Mouse (Mus musculus): ENCODE measurements around the gene Prkg1.
"Not testable (repeated sequence)": the region's sequence is repeated elsewhere in the genome, so short reads cannot be mapped to it uniquely, and the experiment has no call there.

DNA sequence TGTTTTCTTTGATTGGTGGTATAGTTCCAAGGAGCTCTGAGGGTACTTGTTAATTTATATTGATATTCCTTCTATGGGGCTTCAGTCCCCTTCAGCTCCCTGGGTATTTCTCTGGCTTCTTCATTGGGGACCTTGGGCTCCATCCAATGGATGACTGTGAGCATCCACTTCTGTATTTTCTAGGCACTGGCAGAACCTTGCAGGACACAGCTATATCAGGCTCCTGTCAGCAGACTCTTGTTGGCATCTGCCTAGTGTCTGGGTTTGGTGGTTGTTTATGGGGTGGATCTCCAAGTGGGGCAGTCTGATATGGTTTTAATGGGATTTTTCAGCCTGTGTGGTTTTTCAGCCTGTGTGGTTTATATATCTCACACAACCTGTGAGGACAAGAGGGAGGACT is 412.0 kb downstream of the Prkg1 start:
- not testable (repeated sequence) for TF ChIP-seq CTCF, POLR2A (IDR thresholded peaks at IDR 0.05; ENCODE audit: extremely low read depth, insufficient read depth, low read length)
